Mouse (Mus musculus): ENCODE data around the gene Tradd.

The Tradd gene

GRCm38 (mm10) chr8:105264024-105264982 is at the start of gene Tradd, which contains the start of gene Fbxl8:
TSS of gene Tradd (minus strand) at chr8:105264609.
TSS of gene Fbxl8 (plus strand) at chr8:105264648.
- peak; percentile 88 for DNase-seq

- DNase-seq: no peak
Observed at GRCm38 (mm10) chr8:105313622-105314402, 49.4 kb upstream of the Tradd start.

- no peak for DNase-seq
Observed at GRCm38 (mm10) chr8:105312891-105313481, 48.6 kb upstream of the Tradd start.

GRCm38 (mm10) chr8:105311718-105312117 is 47.3 kb upstream of the Tradd start:
- no peak for DNase-seq

- no peak for DNase-seq
Observed at GRCm38 (mm10) chr8:105310118-105310517, 45.7 kb upstream of the Tradd start.

- no peak for DNase-seq
Observed at GRCm38 (mm10) chr8:105309142-105309847, 44.9 kb upstream of the Tradd start.

- no peak for DNase-seq
Observed at GRCm38 (mm10) chr8:105308428-105308827, 44.0 kb upstream of the Tradd start.

- DNase-seq: no peak
Observed at GRCm38 (mm10) chr8:105307670-105308069, 43.3 kb upstream of the Tradd start.

GRCm38 (mm10) chr8:105306146-105306691 is 41.8 kb upstream of the Tradd start:
- no peak for DNase-seq

- peak; percentile 87 for DNase-seq
Observed at GRCm38 (mm10) chr8:105305211-105306145, 41.1 kb upstream of the Tradd start, which contains the start of gene Elmo3. TSS of gene Elmo3 (plus strand) at chr8:105305601.

- DNase-seq: no peak
Observed at GRCm38 (mm10) chr8:105304325-105305210, 40.2 kb upstream of the Tradd start.

GRCm38 (mm10) chr8:105303874-105304273 is 39.5 kb upstream of the Tradd start:
- DNase-seq: no peak

GRCm38 (mm10) chr8:105303396-105303795 is 39.0 kb upstream of the Tradd start:
- no peak for DNase-seq

GRCm38 (mm10) chr8:105299962-105300361 is 35.6 kb upstream of the Tradd start:
- DNase-seq: no peak

GRCm38 (mm10) chr8:105298351-105299252 is 34.2 kb upstream of the Tradd start:
- DNase-seq: no peak

- peak; percentile 96 for DNase-seq
Observed at GRCm38 (mm10) chr8:105297511-105298192, 33.2 kb upstream of the Tradd start, which contains the start of gene E2f4. TSS of gene E2f4 (plus strand) at chr8:105297663.

GRCm38 (mm10) chr8:105295895-105296573 is 31.6 kb upstream of the Tradd start, which contains the start of gene Exoc3l:
TSS of gene Exoc3l (minus strand) at chr8:105296101.
- DNase-seq: peak; percentile 58

All from kidney, postnatal 10 days (tissue).